Mouse (Mus musculus) gonadal fat pad, adult 2 months (tissue): ENCODE data around the gene Ccdc77. TPM values are rescaled to one million over a fixed set of nuclear protein-coding genes. Genes with fewer than 3 reads are reported as not detected.
A peak's percentile ranks its signal among the peaks of the same experiment; 100 is the strongest.

Source experiments
- DNase-seq: peaks from one replicate; pipeline ENCODE4 v3.0.0-alpha.2; 2012; ENCODE audit warnings: low read depth
- polyA plus RNA-seq: library from polyadenylated mRNA; depleted of rRNA; stranded (reverse); fragments of >200 nt; gene quantifications from 2 replicates; pipeline ENCODE4 v1.2.3, GENCODE M21; 2012; rRNA removed

Ccdc77 gene
- polyA plus RNA-seq: 7.6 TPM in 2 replicates

DNA sequence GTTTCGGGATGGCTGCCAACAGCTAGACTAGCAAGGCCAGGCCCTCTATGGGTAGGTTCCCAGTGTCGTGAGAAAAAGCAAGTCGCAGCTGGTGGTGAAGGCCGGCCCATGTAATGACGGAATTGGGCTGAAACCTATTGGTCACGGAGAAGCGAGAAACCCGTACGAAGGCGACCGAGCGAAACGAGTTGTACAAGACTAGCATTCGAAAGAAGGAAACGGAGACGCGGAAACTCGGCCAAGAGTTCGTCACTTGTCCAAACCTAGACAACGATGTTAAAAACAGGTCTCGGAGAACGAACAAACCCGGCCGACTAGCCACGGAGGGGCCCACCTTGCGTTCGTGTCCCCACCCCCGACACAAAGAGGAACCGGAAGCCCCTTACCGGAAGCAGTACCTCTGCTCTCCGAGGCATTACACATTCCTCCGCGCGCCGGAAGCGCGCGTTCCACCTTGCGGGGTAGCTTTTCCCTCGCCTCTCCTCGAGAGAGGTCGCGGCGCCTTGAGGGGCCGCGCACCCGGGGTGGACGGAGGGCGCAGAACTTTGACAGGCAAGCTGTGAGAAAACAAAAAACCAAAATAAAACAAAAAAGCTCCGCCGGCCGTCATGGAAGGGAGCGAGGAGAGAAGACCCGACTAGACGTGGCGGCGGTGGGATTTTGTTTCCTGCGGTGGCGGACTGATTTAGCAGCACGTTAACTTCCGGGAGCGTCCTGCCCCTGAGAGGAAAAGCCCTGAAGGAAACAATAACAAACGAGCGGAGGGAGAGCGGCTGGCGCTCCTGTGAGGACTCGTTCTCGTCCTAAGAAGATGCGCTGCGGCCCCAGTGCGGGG is at the start of gene Ccdc77, which contains the start of gene Kdm5a:
Gene Ccdc77, minus strand, starts transcription at position 687 of the 835 bp plus-strand sequence.
Gene Kdm5a, plus strand, starts transcription at position 437 of the 835 bp plus-strand sequence.
- DNase-seq: peak; percentile 79

DNA sequence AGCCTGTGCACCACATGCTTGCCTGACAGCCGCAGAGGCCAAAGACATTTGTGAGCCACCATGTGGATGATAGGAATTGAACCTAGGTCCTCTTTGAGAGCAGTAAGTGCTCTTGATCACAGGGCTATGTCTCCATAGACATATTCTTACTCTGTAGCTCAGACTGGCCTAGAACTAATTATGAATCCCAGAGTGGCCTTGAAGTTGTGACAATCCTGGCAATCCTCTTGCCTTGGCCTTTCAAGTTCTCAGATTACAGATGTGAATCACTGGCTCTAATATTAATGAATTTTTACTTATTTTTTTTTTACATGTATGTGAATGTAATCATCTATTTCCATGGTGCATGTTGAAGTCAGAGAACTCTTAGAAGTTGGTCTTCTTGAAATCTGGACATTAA is 39.8 kb upstream of the Ccdc77 start:
- no peak for DNase-seq

DNA sequence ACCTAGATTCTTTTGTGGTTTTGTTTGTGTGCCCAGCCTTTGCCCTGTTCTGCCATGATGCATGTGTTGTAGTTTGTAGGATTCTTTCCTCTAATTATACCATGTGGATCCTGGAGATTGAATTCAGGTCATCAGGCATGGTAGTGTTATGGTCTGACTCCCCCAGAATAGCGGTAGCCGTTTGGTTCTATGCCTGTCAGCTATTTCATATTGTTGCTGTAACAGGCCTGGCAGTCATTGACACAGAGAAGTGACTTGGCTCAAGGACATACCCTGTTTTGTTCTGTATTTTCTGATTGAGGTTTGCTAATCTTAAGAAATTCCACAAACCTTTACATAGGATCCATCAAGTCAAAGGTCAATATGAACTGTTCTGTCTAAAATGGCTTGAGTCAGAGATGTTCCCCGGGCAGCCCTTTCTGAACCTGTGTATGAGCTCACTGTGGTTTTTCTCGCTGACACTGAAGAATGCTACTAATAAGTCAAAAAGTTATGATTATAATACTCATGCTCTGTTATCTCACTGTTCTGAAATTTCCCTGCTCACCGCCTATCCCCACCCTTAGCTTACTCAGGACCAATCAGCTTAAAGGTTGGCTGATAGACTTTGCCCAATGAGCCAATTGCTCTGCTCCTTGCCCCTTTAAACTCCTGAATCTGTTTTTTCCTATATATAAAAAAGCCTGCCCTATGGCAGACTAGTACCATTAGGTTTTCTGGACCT is 31.6 kb upstream of the Ccdc77 start:
- no peak for DNase-seq

DNA sequence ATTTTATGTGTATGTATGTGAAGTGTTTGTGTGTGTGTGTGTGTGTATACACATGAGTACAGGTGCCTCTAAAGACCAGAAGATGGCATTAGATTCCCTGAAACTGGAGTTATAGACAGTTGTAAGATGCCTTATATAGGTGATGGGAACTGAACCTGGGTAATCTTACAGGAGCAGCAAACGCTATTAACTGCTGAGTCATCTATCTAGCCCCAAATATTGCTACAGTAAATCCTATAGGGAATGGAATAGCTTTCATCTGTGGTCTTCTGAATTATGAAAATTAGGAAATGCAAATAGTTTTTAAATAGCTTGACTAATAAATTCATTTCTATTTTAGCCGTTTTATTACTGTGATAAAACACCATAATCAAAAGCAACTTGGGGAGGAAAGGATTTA is 28.6 kb upstream of the Ccdc77 start:
- DNase-seq: no peak

DNA sequence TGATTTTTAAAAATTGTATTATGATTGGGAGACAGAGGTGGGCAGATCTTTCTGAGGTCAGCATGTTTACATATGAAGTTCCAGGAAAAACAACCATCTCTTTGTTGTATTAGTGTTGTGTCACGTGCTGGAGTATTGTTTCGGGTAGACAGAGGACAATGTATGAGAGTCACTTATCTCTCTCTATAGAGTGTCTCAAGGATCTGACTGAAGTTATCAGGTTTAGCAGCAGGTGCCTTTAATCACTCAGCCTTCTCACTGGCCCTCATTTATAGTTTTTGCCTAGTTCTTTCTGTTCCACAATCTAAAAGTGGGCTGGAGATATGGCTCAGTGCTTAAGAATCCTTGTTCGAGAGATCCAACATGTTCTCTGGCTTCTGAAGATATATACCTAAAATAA is 25.9 kb upstream of the Ccdc77 start:
- no peak for DNase-seq

DNA sequence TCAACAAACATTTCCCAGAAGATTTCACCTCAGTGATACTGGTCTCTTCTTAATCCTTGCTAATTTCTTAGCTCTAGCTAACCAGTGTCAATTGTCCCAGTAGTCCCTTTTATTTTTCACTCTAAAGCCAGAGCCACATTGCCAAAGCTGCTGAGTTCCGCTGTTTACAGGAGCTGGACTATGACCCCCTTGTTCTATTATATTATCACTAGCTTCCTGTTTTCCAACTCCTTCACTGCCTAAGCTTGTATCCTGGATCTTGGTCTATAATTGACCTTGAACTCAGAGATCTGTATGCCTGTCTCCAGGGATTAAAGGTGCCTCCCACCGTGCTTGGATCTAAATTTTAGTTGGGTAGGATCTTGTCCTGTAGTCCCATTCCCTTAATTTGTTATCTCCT is 12.6 kb upstream of the Ccdc77 start:
- no peak for DNase-seq

- no peak for DNase-seq
Observed at GRCm38 (mm10) chr6:120365051-120365450, 877 bp upstream of the Ccdc77 start.

GRCm38 (mm10) chr6:120364523-120364905 is 340 bp upstream of the Ccdc77 start:
- no peak for DNase-seq

- no peak for DNase-seq
Observed at GRCm38 (mm10) chr6:120362774-120363687, 1.1 kb downstream of the Ccdc77 start.

DNA sequence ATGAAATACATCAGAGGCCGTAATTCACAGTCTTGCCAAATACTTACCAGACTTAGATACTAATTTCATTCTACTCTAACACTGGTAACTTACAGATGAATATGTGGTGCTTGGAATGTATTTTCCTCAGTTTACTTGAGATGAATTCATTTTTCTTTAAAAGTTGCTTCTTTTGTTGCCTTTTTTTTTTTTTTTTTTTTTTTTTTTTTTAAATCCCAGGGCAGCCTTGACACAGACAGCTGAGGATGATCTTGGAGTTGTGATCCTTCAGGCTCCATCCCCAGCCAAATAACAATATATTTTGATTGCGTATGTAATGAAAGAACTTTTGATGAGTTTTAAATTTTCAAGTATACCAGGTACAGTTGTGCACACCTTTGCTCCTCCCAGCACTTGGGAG is 2.0 kb downstream of the Ccdc77 start:
- no peak for DNase-seq

- DNase-seq: peak; percentile 77
Observed at GRCm38 (mm10) chr6:120356951-120357945, 6.9 kb downstream of the Ccdc77 start.

DNA sequence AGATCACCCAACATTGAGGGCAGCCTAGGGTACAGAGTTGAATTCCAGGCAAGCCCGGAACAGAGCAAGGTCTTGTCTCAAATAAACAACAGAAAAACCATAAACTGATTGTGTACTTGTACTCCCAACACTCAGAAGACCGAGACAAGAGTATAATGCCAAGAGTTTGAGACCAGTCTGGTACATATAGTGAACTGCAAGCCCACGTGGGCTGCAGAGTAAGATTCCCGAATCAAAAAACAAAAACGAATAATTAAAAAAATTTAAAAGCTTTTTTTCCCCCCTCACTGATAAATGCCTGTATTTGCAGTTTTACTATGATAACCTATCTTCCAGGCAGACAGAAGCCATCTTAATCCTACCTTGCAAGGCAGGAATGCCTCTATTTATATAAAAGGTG is 7.7 kb downstream of the Ccdc77 start:
- DNase-seq: no peak

DNA sequence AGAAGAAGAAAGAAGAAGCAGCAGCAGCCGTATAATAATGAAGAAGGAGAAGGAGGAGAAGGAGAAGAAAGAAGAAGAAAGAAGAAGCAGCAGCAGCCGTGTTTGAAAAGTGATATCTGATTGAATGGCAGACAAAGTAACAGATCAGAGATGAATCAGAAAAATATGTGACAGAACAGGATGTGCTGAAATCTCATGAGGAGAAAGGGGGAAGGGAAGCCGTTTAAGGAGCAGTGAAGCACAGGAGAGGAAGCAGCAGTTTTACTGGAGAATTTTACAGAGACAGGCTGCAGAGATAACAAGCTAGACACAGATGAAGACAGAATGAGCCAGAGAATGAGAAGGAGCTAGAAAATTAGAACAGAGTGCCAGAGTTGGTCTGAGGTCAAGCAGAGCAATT is 15.2 kb downstream of the Ccdc77 start:
- DNase-seq: no peak

GRCm38 (mm10) chr6:120343992-120344391 is 20.2 kb downstream of the Ccdc77 start:
- no peak for DNase-seq

- DNase-seq: no peak
Observed at GRCm38 (mm10) chr6:120332351-120332750, 31.8 kb downstream of the Ccdc77 start.

DNA sequence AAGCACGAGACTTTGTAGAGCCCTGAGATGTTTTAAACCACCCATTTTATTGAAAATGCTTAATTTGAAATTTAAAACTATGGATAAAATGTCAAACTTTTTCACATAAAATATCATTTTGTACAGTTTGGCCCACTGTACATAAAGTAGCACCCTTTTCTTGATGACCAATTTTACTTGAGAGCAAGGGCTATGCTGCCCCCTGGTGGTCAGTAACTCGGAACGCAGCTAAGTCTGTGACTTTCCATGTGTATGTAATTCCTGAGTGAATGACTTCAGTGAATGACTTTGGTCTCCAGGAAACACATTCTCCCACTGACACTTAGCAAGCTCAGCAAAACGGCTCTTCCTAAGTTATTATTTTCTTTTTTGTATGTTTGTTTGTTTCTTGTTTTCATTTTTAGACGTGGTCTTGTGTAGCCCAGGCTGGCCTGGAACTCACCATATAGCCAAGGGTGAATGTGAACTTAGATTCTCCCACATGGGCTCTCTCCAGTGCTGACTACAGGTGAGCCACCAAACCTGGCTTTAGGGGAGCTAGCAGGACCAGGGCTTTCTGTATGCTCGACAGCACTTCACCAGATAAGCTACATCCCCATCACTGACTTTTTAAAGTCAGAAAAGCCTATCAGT is 39.8 kb downstream of the Ccdc77 start:
- no peak for DNase-seq

GRCm38 (mm10) chr6:120320369-120320768 is 43.8 kb downstream of the Ccdc77 start:
- no peak for DNase-seq

DNA sequence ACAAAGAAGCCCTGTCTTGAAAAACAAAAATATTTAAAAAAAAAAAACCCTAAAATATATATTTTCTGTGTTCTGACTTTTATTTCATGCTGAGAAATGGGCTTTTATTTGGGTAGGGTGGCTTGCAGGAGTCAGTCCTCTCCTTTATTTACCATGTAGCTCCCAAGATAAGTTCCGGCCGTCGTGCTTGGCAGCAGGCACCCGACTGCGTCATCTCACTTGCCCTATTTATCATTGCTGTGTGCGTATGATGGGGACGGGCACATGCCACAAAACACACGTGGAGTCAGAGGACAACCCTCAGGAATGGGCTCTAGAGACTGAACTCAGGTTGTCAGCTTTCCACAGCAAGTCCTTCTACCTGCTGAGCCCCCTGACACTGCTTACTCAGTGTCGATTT is 45.0 kb downstream of the Ccdc77 start:
- no peak for DNase-seq

DNA sequence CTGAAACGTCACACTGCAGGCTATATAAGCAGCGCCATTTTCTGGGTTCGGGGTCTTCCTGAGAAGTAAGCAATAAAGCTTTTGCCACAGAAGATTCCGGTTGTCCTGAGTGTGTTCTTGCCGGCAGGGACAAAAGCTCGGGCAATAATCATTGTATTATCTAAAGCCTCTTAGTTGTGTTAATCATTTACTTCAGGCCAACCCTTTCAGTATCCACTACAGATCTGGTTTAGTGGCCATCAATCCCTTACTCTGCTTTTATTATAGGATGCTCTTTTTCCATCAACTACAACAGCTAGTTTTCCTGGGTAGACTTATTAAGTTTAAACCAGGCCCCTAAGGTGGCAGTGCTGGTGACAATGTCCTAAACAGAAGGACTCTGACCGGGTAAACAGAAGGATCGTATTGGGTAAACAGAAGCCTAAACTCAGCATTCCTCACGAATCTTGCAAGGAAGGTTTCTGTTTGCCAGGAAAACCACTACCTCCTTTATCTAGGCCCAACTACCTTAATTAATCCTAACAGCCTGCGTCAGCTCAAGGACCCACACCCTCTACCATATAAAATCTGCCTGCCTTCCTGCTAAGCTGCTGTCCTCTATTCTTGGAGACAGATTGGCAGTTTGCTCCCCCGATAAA is 45.8 kb downstream of the Ccdc77 start:
- DNase-seq: no peak

- DNase-seq: no peak
Observed at GRCm38 (mm10) chr6:120312443-120312842, 51.7 kb downstream of the Ccdc77 start.
